Mouse (Mus musculus): ENCODE results near the gene Gm49396.

Gm49396 gene

GRCm38 (mm10) chr7:30563117-30563905, at the start of gene Gm49396, which contains the start of the genes U2af1l4 and Psenen:
TSS of gene Gm49396 (plus strand) at chr7:30563344.
TSS of gene U2af1l4 (plus strand) at chr7:30563301.
TSS of gene Psenen (minus strand) at chr7:30563627.
- peak; percentile 94 for DNase-seq

- DNase-seq = no peak
These were observed 48.0 kb upstream of the Gm49396 start for GRCm38 (mm10) chr7:30515003-30515760.

- DNase-seq = no peak
These were observed 44.8 kb upstream of the Gm49396 start for GRCm38 (mm10) chr7:30518325-30518724.

- no peak for DNase-seq
These were observed 42.7 kb upstream of the Gm49396 start for GRCm38 (mm10) chr7:30520396-30520795.

GRCm38 (mm10) chr7:30520856-30521255, 42.3 kb upstream of the Gm49396 start:
- peak; percentile 62 for DNase-seq

GRCm38 (mm10) chr7:30522871-30523270, 40.3 kb upstream of the Gm49396 start:
- DNase-seq = no peak

- DNase-seq = no peak
These were observed 38.7 kb upstream of the Gm49396 start for GRCm38 (mm10) chr7:30524487-30524886.

- DNase-seq = no peak
These were observed 37.2 kb upstream of the Gm49396 start for GRCm38 (mm10) chr7:30525954-30526353.

- DNase-seq = no peak
These were observed 36.7 kb upstream of the Gm49396 start for GRCm38 (mm10) chr7:30526399-30526798.

- no peak for DNase-seq
These were observed 36.2 kb upstream of the Gm49396 start for GRCm38 (mm10) chr7:30526981-30527380.

- no peak for DNase-seq
These were observed 31.8 kb upstream of the Gm49396 start for GRCm38 (mm10) chr7:30531291-30531815.

- DNase-seq = no peak
These were observed 30.2 kb upstream of the Gm49396 start for GRCm38 (mm10) chr7:30532931-30533330.

- DNase-seq = peak; percentile 48
These were observed 29.1 kb upstream of the Gm49396 start for GRCm38 (mm10) chr7:30533941-30534632.

GRCm38 (mm10) chr7:30534633-30535577, 28.2 kb upstream of the Gm49396 start, which contains the start of gene Arhgap33:
TSS of gene Arhgap33 (minus strand) at chr7:30535060.
- DNase-seq = peak; percentile 95

- DNase-seq = no peak
These were observed 22.6 kb upstream of the Gm49396 start for GRCm38 (mm10) chr7:30540572-30540971.

GRCm38 (mm10) chr7:30544327-30544726, 18.8 kb upstream of the Gm49396 start:
- DNase-seq = no peak

GRCm38 (mm10) chr7:30549880-30550279, 13.3 kb upstream of the Gm49396 start:
- no peak for DNase-seq

- DNase-seq = no peak
These were observed 12.5 kb upstream of the Gm49396 start for GRCm38 (mm10) chr7:30550603-30551002.

GRCm38 (mm10) chr7:30551445-30552101, 11.6 kb upstream of the Gm49396 start:
- no peak for DNase-seq

- peak; percentile 96 for DNase-seq
These were observed 10.8 kb upstream of the Gm49396 start, which contains the start of the genes Hspb6 and Proser3 for GRCm38 (mm10) chr7:30552102-30553020. TSS of gene Hspb6 (plus strand) at chr7:30552178. TSS of gene Proser3 (minus strand) at chr7:30552299.

Measured in cerebellum, adult 11 months (tissue).